Comparison of ENCODE assay signal across 9 mouse cellular contexts in genomic region chr5:28166256-28167231, GRCm38 (mm10). TPM values are rescaled to one million over a fixed set of nuclear protein-coding genes. Genes with fewer than 3 reads are reported as not detected.
DNase-seq lines count a peak whose midpoint lies in the region; ATAC-seq and TF ChIP-seq lines count a peak whose summit lies in the region.
"Had no signal": no experiment of that assay in that cellular context is flagged by ENCODE, and none has a peak within 500 bp of the region (broad histone marks: within the 10 kb centered on the region; RNA-seq: fewer than 3 reads in every experiment).

No protein-coding gene starts in this region.

- ATAC-seq in common myeloid progenitor, adult 5-6 weeks (replicated peaks; ENCODE audit: low read depth, poor library complexity, severe bottlenecking), result peak; percentile 19; the same call in 1 of the 2 replicates
- ATAC-seq in heart, embryonic 16.5 days (replicated peaks; ENCODE audit: extremely low read depth, insufficient read depth, low FRiP score), result peak; percentile 38; the same call in 1 of the 2 replicates
- no peak for ATAC-seq in midbrain, embryonic 13.5 days

- peak overlapping the region; percentile 18; the same call in 1 of the 2 replicates for H3K9ac ChIP-seq in heart, adult 2 months (ENCODE audit: low read depth, low read length)
- H3K9ac ChIP-seq in heart, embryonic 16.5 days (ENCODE audit: low read length), result no peak overlapping the region; the same call in 1 of the 2 replicates
- H3K9ac ChIP-seq in midbrain, embryonic 13.5 days (replicated peaks), result peak overlapping the region; percentile 95

- peak; percentile 46 to 62 for DNase-seq in heart, adult 2 months
- no peak for DNase-seq in heart, postnatal 25 days (ENCODE audit: low spot score)
- DNase-seq in R1 (ENCODE audit: low read depth, low spot score), result peak; percentile 61
- DNase-seq in kidney, postnatal 25 days, result peak; percentile 14 to 52
- DNase-seq in layer of hippocampus, adult 9-10 months (ENCODE audit: low spot score), result no peak

- peaks cover 49% of the 10 kb centered on the region for H3K27me3 ChIP-seq in heart, adult 2 months (ENCODE audit: control insufficient read depth, insufficient read depth, low read length)
- H3K27me3 ChIP-seq in heart, embryonic 16.5 days (ENCODE audit: control insufficient read depth, insufficient read depth, low read length), result peaks cover 82% of the 10 kb centered on the region
- peaks cover 67% of the 10 kb centered on the region for H3K27me3 ChIP-seq in midbrain, embryonic 13.5 days

- 1% methylated on average over 109 of the region's 111 CpGs for WGBS in heart, adult 2 months
- WGBS in heart, embryonic 16.5 days, result under 1% methylated on average over 111 of the region's 111 CpGs
- WGBS in midbrain, embryonic 13.5 days, result under 1% methylated on average over 111 of the region's 111 CpGs

- H3K4me1 ChIP-seq in heart, adult 2 months (ENCODE audit: control insufficient read depth, insufficient read depth, low read length), result no peaks in the 10 kb centered on the region; the same call in 1 of the 2 replicates
- H3K4me1 ChIP-seq in heart, embryonic 16.5 days (ENCODE audit: control insufficient read depth, insufficient read depth, low read length), result peaks cover 10% of the 10 kb centered on the region
- H3K4me1 ChIP-seq in midbrain, embryonic 13.5 days (replicated peaks), result peaks cover 51% of the 10 kb centered on the region

- TF ChIP-seq CTCF in heart, adult 2 months (IDR thresholded peaks at IDR 0.05), result no peak

- peak overlapping the region; percentile 48 for H3K4me3 ChIP-seq in heart, adult 2 months
- H3K4me3 ChIP-seq in heart, embryonic 16.5 days (ENCODE audit: low read length), result peak overlapping the region; percentile 55
- H3K4me3 ChIP-seq in midbrain, embryonic 13.5 days (replicated peaks), result peak overlapping the region; percentile 77

- H3K36me3 ChIP-seq in heart, adult 2 months (ENCODE audit: control insufficient read depth, insufficient read depth, low read length), result no peaks in the 10 kb centered on the region
- no peaks in the 10 kb centered on the region for H3K36me3 ChIP-seq in heart, embryonic 16.5 days (ENCODE audit: control insufficient read depth, insufficient read depth)
- 0 out of 2 replicates have a peak, but pooled peaks cover 4% of the 10 kb centered on the region for H3K36me3 ChIP-seq in midbrain, embryonic 13.5 days

- no peaks in the 10 kb centered on the region for H3K79me2 ChIP-seq in heart, adult 2 months (replicated peaks; ENCODE audit: control insufficient read depth, insufficient read depth, low read length)

- intact Hi-C loops in heart, adult 2 months (cut with DNase I), result no loop called here
- intact Hi-C loops in heart, postnatal 25 days (cut with DNase I), result no loop called here

- H3K27ac ChIP-seq in heart, adult 2 months, result no peak overlapping the region
- no peak overlapping the region for H3K27ac ChIP-seq in heart, embryonic 16.5 days (ENCODE audit: low read length)
- peak overlapping the region; percentile 95 for H3K27ac ChIP-seq in midbrain, embryonic 13.5 days

- TF ChIP-seq POLR2A in heart, adult 2 months (IDR thresholded peaks at IDR 0.05; ENCODE audit: insufficient read depth, low read depth, low read length), result no peak

- H3K4me2 ChIP-seq in heart, embryonic 16.5 days (ENCODE audit: low read depth, low read length), result peak overlapping the region; percentile 73
- H3K4me2 ChIP-seq in midbrain, embryonic 13.5 days (replicated peaks), result peak overlapping the region; percentile 70

- H3K9me3 ChIP-seq in heart, embryonic 16.5 days (replicated peaks; ENCODE audit: control insufficient read depth, low read length), result no peaks in the 10 kb centered on the region
- H3K9me3 ChIP-seq in midbrain, embryonic 13.5 days, result no peaks in the 10 kb centered on the region

- no peak for TF ChIP-seq EP300 in heart, adult 2 months (IDR thresholded peaks at IDR 0.05; ENCODE audit: insufficient read depth, low read depth, low read length)

RNA-seq across cellular contexts. Expression of gene En2, which starts 1.1 kb away (rescaled TPM):
- under 1 TPM in 1 of 2 experiments, not detected in 1; 0.05 TPM for total RNA-seq in heart, adult 2 months (2021)
- polyA plus RNA-seq in heart, adult 2 months (2012; rRNA removed), result not detected in 2 replicates
- not detected for total RNA-seq in heart, postnatal 25 days (2021)
- total RNA-seq in common myeloid progenitor, adult 5-6 weeks (2017), result not detected in 2 replicates
- not detected in 2 replicates for polyA plus RNA-seq in heart, embryonic 16.5 days (2015; fragmentation: Nextera tagmentation; extraction: Ambion mirVana)
- polyA plus RNA-seq in midbrain, embryonic 13.5 days (2015; fragmentation: Nextera tagmentation; extraction: Ambion mirVana), result 1.9 and 2.2 TPM in 2 replicates
- polyA plus RNA-seq: C2C12 had no signal

Comparison
In these comparisons a context has a peak if more than half of its experiments do, and no peak if none do; other contexts are left out.
1. DNase-seq: peak in heart, adult 2 months (2 of 2), R1 (single experiment) and kidney, postnatal 25 days (2 of 2); none in heart, postnatal 25 days (single experiment) and layer of hippocampus, adult 9-10 months (single experiment).
2. Peak in every context shown above with its lines, with median percentiles within 50 percentile points of each other: H3K4me3 ChIP-seq.